Mouse (Mus musculus) left cerebral cortex, adult 11 months (tissue): Measurements from ENCODE around the gene Trpm6.

ENCODE experiments used
- DNase-seq: peaks from one replicate; pipeline ENCODE4 v3.0.0; 2022; ENCODE audit warnings: low spot score

The Trpm6 gene

DNA sequence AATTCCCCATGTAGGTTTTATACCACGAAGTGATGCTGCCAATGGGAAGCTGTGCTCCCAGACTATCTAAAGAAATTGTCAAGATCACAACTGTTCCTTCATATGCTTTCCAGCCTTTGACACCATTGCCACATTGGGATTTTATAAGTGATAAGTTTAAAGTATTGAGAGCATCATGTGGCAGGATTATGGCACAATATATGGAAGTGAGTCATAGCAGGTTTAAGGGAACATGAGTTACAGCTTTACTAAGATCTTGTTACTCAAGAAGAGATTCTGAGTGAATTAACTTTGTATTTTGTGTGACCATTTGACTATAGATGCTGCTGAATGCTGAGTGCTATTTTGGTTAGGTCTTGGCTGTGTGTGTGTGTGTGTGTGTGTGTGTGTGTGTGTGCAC lies 21.8 kb downstream of the Trpm6 start:
- no peak for DNase-seq

DNA sequence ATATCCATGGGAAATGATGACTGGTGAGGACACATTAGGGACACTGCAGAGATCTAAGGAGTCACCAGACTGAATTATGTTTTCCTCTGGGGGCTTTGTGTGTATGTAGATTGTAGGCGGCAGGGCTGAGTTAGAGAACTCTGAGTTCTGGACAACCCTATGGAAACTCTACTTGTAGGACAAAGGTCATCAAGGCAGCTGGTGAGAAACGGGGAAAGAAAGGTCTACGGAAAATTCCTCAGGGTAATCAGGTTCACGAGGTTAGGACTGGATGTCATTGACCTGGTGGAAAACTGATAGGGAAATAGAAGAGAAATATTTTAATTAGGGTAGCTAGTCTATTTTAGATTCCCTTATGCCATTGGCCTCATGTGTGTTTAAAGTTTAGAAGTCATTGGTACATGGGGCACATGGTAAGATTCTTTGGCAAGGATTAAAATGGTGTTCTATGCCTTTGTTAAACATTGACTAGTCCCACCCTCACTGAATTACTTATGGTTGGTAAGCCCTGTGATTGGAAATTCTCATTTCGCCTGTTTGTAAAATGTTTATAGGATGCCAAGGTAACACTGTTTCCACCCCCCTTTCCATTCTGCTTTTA lies 23.2 kb downstream of the Trpm6 start:
- no peak for DNase-seq

DNA sequence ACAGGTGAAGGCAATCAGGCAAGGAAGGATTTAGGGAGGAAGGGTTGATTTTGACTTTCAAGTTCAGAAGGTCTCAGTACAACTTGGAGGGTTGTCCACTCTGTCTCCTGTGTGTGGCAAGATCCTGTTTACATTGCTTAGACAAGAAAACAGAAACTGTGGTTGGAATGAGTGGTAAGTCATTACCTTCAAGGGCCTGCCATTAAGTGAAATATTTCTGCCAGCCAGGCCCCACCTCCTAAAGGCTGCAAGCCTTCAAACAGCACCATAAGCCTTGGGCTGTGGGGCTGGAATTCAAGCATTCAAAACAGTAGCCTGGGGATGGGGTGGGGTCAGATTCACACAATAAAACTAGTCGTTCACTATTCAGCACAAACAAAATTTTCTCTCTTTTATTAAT lies 24.3 kb downstream of the Trpm6 start:
- no peak for DNase-seq

DNA sequence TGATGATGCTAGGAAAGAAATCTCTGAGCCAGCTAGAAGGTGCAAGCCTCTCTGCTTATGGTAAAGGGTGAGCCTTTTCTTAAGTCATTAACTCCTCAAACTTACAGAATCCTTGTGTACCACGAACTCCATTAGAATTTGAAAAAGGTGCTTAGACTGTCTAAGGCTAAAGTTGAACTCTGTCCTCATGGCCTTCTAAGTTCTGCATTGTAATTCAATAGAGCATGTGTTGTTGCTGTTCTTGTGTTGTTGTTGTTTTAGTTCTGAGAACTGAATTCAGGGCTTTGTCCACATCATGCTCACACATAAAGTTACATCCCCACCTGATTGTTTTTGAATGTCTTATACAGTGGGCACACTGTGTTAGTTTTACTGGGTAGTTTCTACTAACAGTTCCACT lies 49.9 kb downstream of the Trpm6 start:
- no peak for DNase-seq

DNA sequence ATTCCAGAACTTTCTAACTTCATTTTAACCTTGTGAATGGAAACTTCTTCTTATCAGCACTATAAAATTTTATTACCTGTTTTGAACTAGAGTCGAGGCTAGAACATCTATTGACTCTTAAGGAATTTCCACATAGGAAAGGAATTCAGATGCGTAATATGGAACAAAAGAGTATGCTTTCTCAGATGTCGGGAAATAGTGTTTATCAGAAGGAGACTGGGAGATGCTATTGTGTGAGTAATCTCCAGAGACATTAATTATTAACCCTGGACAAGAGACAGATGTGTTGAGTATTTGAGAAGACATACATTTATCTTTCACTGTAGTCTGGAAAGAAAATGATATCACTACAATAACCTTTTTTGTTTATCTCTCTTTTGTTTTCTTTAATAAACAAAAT lies 61.5 kb downstream of the Trpm6 start:
- no peak for DNase-seq

DNA sequence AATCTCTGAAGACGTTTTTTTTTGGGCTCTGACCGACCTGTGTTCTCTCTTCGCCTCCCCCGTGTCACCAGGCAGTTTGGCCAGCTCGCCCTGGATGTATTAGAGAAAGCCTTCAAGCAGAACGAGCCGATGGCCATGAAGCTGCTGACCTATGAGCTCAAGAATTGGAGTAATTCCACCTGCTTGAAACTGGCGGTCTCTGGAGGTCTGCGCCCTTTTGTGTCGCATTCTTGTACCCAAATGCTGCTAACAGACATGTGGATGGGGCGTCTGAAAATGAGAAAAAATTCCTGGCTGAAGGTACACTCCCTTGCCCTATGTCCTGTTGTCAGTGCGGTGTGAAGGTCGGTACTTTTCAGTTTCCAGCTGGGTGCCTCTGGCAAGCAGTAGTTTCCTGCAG lies 65.4 kb downstream of the Trpm6 start:
- DNase-seq = no peak

DNA sequence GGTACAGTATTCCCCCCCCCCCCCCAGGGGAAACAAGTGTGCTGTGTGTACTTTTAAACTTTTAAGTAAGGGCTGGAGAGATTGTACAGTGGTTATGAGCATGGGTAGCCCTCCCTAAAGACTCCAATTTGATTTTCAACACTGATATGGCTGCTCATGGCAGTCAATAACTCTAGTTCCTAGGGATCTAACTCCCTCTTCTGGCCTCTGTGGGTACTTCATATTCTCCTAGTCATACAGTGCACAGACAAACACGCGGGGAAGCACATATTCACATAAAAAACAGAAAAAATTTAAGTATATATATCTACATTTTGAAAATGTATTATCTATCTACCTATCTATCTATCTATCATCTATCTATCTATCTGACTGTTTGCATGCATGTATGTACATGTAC lies 67.6 kb downstream of the Trpm6 start:
- no peak for DNase-seq

DNA sequence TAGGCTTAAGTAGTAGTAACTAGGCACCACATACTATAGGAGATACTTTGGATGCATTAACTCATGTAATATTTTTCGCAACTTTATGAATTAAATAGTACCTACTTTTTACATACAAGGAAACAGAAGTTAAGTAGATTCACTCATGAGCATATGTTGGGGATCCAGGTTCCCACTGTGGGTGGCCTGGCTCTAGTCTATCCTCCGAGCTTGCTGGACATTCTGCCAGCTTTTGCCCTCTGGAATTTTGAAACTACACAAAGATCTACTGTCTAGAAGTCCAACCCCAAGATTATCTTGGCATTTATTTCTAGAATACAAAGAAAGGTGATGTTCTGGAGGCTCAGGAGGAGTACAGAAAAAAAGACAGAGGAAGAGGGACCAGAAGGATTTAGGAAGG lies 78.8 kb downstream of the Trpm6 start:
- no peak for DNase-seq

DNA sequence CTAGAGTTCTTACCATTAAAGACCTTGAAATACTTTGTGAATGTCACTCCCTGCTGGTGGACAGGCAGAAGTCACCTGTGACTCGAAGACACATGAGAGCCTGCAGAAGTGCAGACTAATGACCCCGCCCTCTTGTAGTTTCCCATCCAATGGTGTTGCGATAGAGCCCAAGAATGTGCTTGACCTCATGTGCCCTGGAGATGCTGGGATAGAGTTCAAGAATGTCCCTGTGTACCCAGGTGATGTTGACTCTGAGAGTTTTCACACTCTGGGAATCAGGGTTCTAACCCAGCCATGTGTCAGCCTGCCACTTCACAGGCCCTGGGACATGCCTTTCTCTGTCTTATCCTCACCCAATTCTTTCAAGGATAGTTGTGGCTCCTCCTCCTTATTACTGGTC lies 81.4 kb downstream of the Trpm6 start:
- DNase-seq = no peak

DNA sequence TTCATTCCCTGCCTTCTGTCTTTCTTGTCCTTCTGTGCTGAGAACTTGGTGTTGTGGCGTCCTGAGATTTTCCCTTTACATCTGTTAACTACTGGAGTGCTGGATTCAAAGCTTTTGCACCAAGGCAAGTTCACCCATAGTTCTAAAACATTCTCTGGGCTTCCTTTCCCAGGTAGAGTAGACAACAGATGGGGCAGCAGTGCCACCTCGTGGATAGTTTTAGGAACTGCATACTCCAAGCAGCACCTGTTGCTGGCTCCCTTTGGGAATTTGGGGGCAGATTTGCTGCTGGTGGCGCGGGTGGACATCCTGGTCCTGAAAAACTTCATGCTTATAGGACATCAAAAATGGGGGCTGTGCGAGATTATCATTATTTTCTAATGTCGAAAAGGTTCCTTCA lies 85.2 kb downstream of the Trpm6 start:
- DNase-seq = peak; percentile 0

DNA sequence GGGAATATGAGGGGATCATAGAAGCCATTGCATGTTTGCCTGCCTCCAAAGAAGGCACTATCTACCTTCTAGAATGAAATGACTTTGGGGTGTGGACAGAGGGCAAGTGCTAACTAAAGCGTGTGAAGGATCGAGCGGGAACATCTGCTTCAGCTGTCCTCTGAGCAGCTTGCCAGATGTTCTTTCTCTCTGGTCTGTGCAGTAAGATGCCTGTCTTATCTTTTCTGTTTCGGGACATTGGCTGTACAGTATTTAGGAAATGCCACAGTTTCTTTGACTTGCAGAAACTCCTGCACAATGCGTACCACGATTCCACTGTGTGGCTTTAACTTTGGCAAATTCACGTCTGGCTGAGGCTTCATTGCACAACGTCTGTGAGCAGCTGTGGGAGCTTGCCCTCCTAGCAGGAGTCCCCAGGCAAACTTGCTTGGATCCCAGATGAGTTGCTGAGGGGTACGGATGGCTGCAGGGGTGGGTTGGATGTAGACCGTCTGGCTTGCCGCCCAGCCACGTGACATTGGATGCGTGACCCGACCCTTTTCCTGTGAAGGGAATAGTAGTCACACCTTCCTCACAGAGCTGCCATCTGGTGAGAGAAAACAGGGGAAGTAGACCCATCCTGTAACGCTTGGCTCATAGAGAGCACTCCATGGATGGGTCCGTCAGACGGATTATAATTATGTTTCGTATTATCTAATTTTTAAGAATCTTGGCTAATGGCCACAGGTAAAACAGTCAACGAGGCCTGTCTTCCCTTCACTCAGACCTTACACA lies 92.2 kb downstream of the Trpm6 start:
- DNase-seq = no peak

DNA sequence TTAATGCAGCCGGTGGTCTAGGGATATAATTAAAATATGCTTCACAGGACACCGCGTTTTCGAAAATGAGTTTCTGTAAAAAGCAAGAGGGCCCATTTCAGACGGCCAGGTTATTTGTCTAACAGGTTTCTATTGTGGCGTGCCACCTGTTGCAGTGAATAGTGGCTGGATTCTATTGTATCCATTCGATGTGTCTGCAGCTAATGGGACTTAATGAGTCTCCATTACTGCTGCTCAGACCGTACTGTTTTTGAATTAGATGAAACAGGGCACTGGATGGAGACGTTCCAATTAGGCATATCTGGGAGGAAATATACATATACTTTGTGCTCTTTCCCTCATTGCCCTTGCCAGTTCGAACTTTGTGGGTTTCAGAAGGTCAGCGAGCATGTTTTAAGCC lies 92.8 kb downstream of the Trpm6 start:
- no peak for DNase-seq

DNA sequence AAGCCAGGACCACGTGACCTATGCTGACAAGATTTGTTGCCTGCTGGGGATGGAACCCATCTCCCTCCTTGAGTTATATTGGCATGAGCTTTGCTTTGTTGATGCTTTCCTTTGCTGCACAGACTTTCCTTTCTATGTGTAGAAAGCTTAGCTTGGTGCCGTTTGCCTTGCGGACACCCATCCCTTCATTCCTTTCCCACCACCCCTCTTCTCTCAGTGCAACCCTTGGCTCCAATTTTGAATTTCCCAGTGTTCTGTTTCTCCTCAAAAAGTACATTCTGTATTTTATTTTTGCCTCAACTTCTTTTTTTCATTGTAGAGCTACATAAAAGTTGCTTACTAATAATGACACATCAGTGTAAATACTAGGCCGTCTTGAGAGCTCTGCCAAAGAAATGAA lies 96.6 kb downstream of the Trpm6 start:
- no peak for DNase-seq

DNA sequence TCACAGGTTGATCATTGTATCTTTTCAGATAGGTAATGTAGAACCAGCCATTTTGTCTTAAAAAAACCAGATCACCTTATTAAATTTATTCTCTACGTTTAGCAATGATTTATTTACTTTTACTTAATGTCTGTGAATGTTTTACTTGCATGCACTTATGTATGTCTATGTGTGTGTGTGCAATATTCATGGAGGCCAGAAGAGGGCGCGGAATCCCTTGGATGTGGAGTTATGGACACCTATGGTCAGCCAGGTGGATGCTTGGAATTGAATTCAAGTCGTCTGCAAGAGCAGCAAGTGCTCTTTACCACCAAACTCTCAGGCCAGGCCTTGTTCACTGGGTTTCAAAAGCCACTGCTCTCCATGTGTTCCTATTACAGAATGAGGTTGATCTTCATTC lies 118.5 kb downstream of the Trpm6 start:
- DNase-seq = no peak

DNA sequence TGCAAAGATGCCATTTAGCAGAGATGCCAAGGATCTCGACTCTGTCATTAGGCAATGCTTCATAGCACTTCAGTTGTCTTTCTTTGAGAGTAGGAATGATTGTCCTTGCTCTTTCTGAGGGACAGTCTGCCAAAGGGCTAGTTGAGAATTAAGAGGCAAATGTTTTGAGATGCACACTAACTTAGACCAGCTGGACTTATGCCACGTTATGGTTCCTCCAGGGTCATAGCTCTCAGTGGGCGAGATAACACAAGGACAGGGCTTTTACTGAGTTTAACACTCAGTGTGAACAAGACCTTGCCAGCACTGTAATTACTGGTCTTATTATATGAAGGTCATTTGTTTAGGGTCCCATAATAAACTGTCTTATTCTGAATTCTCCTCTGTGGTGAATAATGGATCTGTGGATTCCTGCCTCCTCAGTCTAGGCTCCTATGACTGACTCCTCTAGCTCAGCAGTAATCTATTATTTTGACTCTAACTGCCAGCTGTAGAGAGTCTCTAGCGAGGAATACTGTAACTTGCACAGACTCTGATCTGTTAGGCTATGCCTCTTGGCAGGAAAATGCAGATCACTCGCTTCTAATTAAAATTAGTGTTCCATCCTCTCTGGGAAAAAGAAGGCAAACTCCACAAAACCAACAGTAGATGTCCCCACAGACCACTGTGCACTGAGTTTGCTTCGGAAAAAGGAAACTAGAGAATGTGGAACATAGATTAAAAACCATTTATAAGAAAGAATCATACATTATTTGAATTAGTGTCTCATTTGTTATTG lies 123.2 kb downstream of the Trpm6 start:
- DNase-seq = peak; percentile 17

DNA sequence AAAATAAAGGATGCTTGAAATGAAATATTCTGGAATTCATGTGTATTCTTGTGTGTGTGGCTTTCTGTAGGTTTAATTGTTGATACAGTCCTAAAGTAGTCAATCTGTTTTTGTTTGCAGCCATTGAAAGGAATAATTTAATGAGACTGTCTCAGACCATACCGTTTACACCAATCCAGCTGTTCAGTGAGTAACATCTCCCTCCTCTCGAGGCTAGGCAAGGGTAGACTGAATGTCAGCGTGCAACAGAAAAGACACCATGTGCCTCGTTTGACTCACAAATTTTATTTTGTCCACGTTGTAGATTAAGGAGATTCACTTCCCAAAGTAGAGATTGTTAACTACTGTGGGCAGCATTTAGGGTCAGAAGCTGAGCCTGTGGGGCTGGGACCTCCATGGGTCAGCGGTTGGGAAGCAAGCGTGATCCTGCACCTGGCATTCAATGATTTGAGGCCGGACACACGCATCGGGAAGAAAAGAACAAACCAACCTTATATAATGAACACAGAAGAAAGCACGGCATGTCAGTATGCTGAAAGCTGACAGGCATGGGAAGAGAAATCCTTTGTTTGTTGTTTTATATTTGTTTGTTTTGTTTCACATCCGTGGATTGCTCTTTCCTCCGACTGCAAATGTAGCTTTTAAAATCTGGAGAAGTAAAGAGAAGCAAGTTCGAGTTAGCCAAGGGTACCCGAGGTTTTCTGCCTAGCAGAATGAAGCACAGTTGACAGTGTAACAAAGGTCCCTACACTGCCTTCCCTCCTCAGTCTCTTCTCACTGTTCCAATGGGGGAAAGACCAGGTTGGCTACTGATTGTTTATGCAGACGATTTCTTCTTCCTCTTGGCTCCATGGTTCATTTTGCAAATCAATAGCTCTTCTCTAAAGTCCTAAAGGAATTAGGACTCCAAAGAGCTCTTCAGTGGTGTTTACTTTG lies 124.2 kb downstream of the Trpm6 start:
- no peak for DNase-seq

DNA sequence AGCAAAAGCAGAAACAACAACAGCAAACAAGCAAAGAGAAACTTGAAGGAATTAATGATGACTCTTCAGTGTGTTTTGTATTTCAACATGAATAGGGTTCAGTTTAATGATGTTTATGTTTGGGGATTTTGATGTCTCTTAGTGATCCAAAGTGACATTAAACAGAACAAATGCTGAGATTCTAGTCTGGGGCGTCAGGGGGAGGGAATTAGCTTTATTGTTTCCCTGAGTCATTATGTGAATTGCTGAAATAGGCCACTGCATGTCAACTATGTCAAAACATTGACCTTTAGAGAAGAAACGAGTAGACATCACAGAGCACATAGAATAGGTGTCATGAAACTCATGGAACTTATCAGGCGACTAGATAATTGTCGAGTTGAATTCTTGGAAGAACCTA lies 129.5 kb downstream of the Trpm6 start:
- no peak for DNase-seq

DNA sequence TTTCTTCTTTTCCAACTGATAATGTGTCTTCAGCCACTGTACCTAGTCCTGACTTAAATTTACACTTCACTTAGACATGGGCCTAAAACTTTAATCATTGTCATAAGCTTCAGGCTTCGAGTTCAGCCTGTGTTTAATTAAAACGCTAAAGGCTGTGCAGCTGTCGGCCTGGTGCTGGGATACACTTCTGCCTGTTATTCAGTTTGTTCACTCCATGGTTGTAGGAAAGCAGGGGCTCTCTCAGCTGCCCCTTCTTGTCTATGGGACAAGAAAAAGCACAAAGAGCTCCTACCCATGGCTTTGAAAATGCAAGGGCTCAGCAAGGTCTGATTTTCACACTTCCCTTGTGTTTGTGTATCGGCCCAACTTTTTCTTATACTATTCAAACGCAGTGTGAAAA lies 131.4 kb downstream of the Trpm6 start:
- no peak for DNase-seq

DNA sequence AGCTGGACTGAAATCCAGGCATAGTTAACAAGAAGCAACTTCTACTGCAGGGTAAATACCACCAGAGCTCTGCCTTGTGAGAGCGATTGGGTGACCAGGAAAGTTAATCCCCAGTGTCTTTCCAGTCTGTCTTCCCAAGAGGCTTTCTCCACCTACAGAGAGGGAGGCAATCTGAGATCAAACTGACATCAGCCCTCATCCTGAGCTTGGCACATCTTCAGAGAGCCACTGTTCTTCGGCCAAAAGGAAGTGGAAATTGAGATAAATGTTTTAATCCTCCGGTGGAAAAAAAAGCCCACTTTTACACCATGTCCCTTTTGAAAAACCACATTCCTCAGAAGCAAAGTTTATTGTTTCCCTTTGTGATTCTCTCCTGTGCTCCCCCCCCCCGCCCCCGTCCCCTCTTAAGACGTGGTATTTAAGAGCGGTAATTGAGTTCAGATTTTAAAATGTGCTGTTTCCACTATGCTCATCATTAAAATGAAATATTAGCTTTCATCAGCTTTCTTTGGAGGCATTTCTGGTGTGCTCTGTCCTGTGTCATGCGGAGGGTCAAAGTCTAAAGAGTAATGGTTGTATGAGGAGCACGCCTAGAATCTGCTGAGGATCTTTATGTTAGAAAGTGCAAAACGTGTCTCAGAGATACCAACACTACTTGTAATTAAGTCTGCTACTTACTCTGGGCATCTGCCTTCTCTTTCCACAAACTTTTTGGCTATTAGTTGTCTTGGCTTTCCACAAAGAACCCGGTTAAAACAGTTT lies 138.0 kb downstream of the Trpm6 start:
- no peak for DNase-seq

DNA sequence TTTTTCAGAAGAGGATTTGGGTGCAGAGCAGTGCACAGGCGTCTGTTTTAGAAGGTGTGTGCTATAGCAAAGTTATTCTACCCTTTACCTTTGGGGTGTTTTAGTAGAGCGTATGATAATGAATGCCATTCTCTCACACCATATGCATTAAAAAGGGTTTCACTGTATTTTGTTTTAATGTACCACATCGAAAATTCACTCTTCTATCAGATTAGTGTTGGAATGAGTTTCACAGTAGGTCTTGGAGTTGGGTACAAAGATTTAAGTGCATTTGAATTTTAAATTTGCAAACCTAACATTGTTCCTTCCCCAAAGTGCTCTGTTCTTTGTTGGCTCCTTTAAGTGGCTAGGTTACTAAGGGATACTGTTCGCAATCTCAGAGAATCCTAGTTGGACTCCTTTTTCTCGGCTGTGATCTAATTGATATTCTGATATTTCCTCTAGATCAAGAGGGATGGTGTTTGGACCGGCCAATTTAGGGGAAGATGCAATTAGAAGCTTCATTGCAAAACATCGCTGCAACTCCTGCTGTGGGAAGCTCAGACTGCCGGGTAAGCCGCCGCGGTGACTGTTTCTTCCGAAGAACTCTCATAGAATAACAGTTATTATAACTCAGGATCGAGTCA lies 138.8 kb downstream of the Trpm6 start:
- DNase-seq = peak; percentile 24

DNA sequence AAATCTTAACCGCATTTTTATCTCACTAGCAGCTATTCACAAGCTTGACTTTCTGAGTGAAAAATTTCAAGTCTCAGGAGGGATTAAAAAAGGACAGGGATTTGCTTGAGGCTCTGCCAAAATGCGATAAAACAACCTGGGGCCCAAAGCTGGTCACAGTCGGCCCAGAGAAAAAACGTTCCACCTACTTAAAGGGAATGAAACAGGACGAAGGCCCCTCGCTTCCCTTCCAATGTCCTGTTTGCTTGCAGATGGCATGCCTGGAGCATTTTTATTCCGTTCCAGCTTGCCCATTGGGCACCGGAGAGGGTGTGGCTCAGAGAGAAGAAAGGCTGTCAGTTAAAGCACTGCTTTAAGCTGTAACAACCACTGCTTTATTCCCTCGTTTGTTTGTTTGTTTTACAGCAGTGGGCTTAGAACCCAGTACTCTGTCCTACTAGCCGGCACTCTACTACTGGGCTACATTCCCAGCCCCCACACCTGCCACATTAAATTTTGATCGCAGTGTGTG lies 139.4 kb downstream of the Trpm6 start:
- DNase-seq = peak; percentile 38
